Mouse (Mus musculus): ENCODE measurements around the gene Olfr68. TPM values are rescaled to one million over a fixed set of nuclear protein-coding genes. Genes with fewer than 3 reads are reported as not detected.
"Not testable (repeated sequence)": the region's sequence is repeated elsewhere in the genome, so short reads cannot be mapped to it uniquely, and the experiment has no call there.

Olfr68 gene
- polyA plus RNA-seq (2015; fragmentation: Nextera tagmentation; extraction: Ambion mirVana) = not detected in 2 replicates

- H3K4me1 ChIP-seq = no peaks in the 10 kb centered on the region
- H3K36me3 ChIP-seq = no peaks in the 10 kb centered on the region
- WGBS = 70% methylated on average over 3 of the region's 3 CpGs
- H3K27me3 ChIP-seq (replicated peaks) = no peaks in the 10 kb centered on the region
- H3K9ac ChIP-seq = no peak within 1 kb of the TSS
- H3K9me3 ChIP-seq = no peaks in the 10 kb centered on the region
- ATAC-seq (ENCODE audit: extremely low read depth, insufficient number of reproducible peaks, low FRiP score, low TSS enrichment) = no peak
- no peak within 1 kb of the TSS for H3K4me2 ChIP-seq
- no peak within 1 kb of the TSS for H3K27ac ChIP-seq (replicated peaks)
- no peak within 1 kb of the TSS for H3K4me3 ChIP-seq
Measured at GRCm38 (mm10) chr7:103779598-103779997, at the start of gene Olfr68. TSS of gene Olfr68 (minus strand) at chr7:103779698.

- Histone ChIP-seq H3K4me3 (no peak within 1 kb of the TSS), H3K9ac (no peak within 1 kb of the TSS), H3K9me3 (no peaks in the 10 kb centered on the region), H3K4me1 (no peaks in the 10 kb centered on the region), H3K4me2 (no peak within 1 kb of the TSS), H3K27ac (replicated peaks) (no peak within 1 kb of the TSS), H3K27me3 (replicated peaks) (no peaks in the 10 kb centered on the region), H3K36me3 (no peaks in the 10 kb centered on the region)
- peak; percentile 73 for ATAC-seq (ENCODE audit: extremely low read depth, insufficient number of reproducible peaks, low FRiP score, low TSS enrichment)
- 79% methylated on average over 4 of the region's 4 CpGs for WGBS
Measured at GRCm38 (mm10) chr7:103827808-103828207, 48.3 kb upstream of the Olfr68 start, which contains the start of gene Hbb-bs. TSS of gene Hbb-bs (minus strand) at chr7:103828096.

- not testable (repeated sequence) for ATAC-seq (ENCODE audit: extremely low read depth, insufficient number of reproducible peaks, low FRiP score, low TSS enrichment); H3K36me3 ChIP-seq; H3K4me1 ChIP-seq; H3K27ac ChIP-seq (replicated peaks); H3K4me2 ChIP-seq; H3K9me3 ChIP-seq; H3K9ac ChIP-seq; H3K4me3 ChIP-seq; H3K27me3 ChIP-seq (replicated peaks)
- WGBS = no CpG with 5 or more reads among the region's 2 CpGs
Measured at GRCm38 (mm10) chr7:103827139-103827538, 47.6 kb upstream of the Olfr68 start.

- WGBS = 59% methylated on average over 3 of the region's 3 CpGs
- Histone ChIP-seq H3K9me3 (no peaks in the 10 kb centered on the region), H3K4me2 (no peak overlapping the region; the same call in 1 of the 2 replicates), H3K27me3 (replicated peaks) (no peaks in the 10 kb centered on the region), H3K4me3 (no peak overlapping the region), H3K27ac (replicated peaks) (no peak overlapping the region), H3K4me1 (no peaks in the 10 kb centered on the region), H3K36me3 (no peaks in the 10 kb centered on the region), H3K9ac (no peak overlapping the region)
- ATAC-seq (ENCODE audit: extremely low read depth, insufficient number of reproducible peaks, low FRiP score, low TSS enrichment) = no peak
Measured at GRCm38 (mm10) chr7:103826255-103826887, 46.9 kb upstream of the Olfr68 start.

- 80% methylated on average over 3 of the region's 3 CpGs for WGBS
Measured at GRCm38 (mm10) chr7:103825536-103826254, 46.2 kb upstream of the Olfr68 start.

DNA sequence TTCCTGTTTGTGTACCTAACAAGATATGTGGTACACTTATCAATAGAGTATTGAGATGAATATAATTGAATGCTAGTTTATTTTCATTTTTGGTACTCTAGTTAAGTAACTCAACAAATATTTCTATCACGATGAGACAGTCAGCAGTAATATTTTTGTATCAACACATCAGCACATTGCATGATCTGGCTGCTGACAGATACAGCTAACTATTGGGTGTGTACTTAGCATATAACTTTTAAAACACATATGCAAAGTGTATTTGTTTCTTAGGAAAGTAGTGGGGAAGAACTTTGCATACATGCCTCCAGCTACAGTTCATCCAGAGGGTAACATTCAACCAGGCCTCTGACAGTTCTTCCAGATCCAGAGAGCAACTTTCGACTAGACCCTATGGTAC is 45.1 kb upstream of the Olfr68 start:
- H3K9ac ChIP-seq = no peak overlapping the region
- no peaks in the 10 kb centered on the region for H3K4me1 ChIP-seq
- H3K36me3 ChIP-seq = no peaks in the 10 kb centered on the region
- no peaks in the 10 kb centered on the region for H3K9me3 ChIP-seq
- no peak for ATAC-seq (ENCODE audit: extremely low read depth, insufficient number of reproducible peaks, low FRiP score, low TSS enrichment)
- H3K27me3 ChIP-seq (replicated peaks) = no peaks in the 10 kb centered on the region
- no peak overlapping the region for H3K4me3 ChIP-seq
- WGBS = 75% methylated on average over 2 of the region's 2 CpGs
- no peak overlapping the region for H3K4me2 ChIP-seq
- H3K27ac ChIP-seq (replicated peaks) = no peak overlapping the region

More at GRCm38 (mm10) chr7:103825536-103826254, 46.2 kb upstream of the Olfr68 start:
- H3K36me3 ChIP-seq = no peaks in the 10 kb centered on the region
- H3K4me1 ChIP-seq = no peaks in the 10 kb centered on the region
- no peaks in the 10 kb centered on the region for H3K9me3 ChIP-seq
- no peak overlapping the region for H3K9ac ChIP-seq
- H3K27ac ChIP-seq (replicated peaks) = no peak overlapping the region
- ATAC-seq (ENCODE audit: extremely low read depth, insufficient number of reproducible peaks, low FRiP score, low TSS enrichment) = no peak
- no peaks in the 10 kb centered on the region for H3K27me3 ChIP-seq (replicated peaks)
- no peak overlapping the region for H3K4me2 ChIP-seq
- H3K4me3 ChIP-seq = no peak overlapping the region

DNA sequence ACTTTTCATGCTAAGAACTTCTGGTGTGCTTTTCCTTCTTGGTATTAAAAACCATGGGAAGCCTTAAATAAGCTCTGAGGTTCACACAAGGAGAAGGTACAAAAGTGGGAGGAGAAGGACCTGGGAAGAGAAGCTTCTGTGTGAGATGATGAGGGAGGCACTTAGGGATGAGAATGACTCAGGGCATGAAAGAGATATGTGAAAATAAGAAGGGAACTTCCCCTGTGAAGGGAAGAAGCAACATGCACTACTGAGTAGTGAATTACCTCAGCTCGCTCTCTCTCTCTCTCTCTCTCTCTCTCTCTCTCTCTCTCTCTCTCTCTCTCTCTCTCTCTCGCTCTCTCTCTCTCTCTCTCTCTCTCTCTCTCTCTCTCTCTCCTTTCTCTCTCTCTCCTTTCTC is 35.6 kb upstream of the Olfr68 start:
- not testable (repeated sequence) for H3K4me2 ChIP-seq; H3K4me3 ChIP-seq; H3K27ac ChIP-seq (replicated peaks); H3K4me1 ChIP-seq; ATAC-seq (ENCODE audit: extremely low read depth, insufficient number of reproducible peaks, low FRiP score, low TSS enrichment); H3K9ac ChIP-seq; H3K27me3 ChIP-seq (replicated peaks); H3K9me3 ChIP-seq; H3K36me3 ChIP-seq
- WGBS = 30% methylated on average over 1 of the region's 2 CpGs

GRCm38 (mm10) chr7:103813766-103814165 is 34.3 kb upstream of the Olfr68 start, which contains the start of gene Hbb-bt:
TSS of gene Hbb-bt (minus strand) at chr7:103813996.
- peak within 1 kb of the TSS; percentile 27; the same call in 1 of the 2 replicates for H3K4me2 ChIP-seq
- 79% methylated on average over 3 of the region's 3 CpGs for WGBS
- H3K27me3 ChIP-seq (replicated peaks) = no peaks in the 10 kb centered on the region
- peak; percentile 78 for ATAC-seq (ENCODE audit: extremely low read depth, insufficient number of reproducible peaks, low FRiP score, low TSS enrichment)
- H3K4me1 ChIP-seq = peaks cover 9% of the 10 kb centered on the region
- H3K36me3 ChIP-seq = no peaks in the 10 kb centered on the region
- no peak within 1 kb of the TSS for H3K4me3 ChIP-seq
- no peak within 1 kb of the TSS; the same call in 1 of the 2 replicates for H3K27ac ChIP-seq (replicated peaks)
- no peaks in the 10 kb centered on the region for H3K9me3 ChIP-seq
- no peak within 1 kb of the TSS for H3K9ac ChIP-seq

GRCm38 (mm10) chr7:103813152-103813551 is 33.7 kb upstream of the Olfr68 start:
- not testable (repeated sequence) for H3K27ac ChIP-seq (replicated peaks); H3K9me3 ChIP-seq; H3K4me1 ChIP-seq; H3K36me3 ChIP-seq; ATAC-seq (ENCODE audit: extremely low read depth, insufficient number of reproducible peaks, low FRiP score, low TSS enrichment); H3K9ac ChIP-seq; H3K27me3 ChIP-seq (replicated peaks); H3K4me2 ChIP-seq; H3K4me3 ChIP-seq
- WGBS = no CpG with 5 or more reads among the region's 3 CpGs

GRCm38 (mm10) chr7:103812174-103812573 is 32.7 kb upstream of the Olfr68 start:
- peak overlapping the region; percentile 16; the same call in 1 of the 2 replicates for H3K4me2 ChIP-seq
- WGBS = 44% methylated on average over 1 of the region's 1 CpGs
- ATAC-seq (ENCODE audit: extremely low read depth, insufficient number of reproducible peaks, low FRiP score, low TSS enrichment) = no peak
- H3K9me3 ChIP-seq = no peaks in the 10 kb centered on the region
- no peaks in the 10 kb centered on the region for H3K27me3 ChIP-seq (replicated peaks)
- no peak overlapping the region for H3K9ac ChIP-seq
- H3K4me3 ChIP-seq = peak overlapping the region; percentile 18; the same call in 1 of the 2 replicates
- no peak overlapping the region for H3K27ac ChIP-seq (replicated peaks)
- peaks cover 9% of the 10 kb centered on the region for H3K4me1 ChIP-seq
- no peaks in the 10 kb centered on the region for H3K36me3 ChIP-seq

- no peaks in the 10 kb centered on the region for H3K27me3 ChIP-seq (replicated peaks)
- WGBS = 43% methylated on average over 1 of the region's 1 CpGs
- peak overlapping the region; percentile 16; the same call in 1 of the 2 replicates for H3K4me3 ChIP-seq
- no peaks in the 10 kb centered on the region for H3K9me3 ChIP-seq
- peaks cover 9% of the 10 kb centered on the region for H3K4me1 ChIP-seq
- peak overlapping the region; percentile 54 for H3K27ac ChIP-seq (replicated peaks)
- no peaks in the 10 kb centered on the region for H3K36me3 ChIP-seq
- H3K4me2 ChIP-seq = peak overlapping the region; percentile 28
- H3K9ac ChIP-seq = no peak overlapping the region
- no peak for ATAC-seq (ENCODE audit: extremely low read depth, insufficient number of reproducible peaks, low FRiP score, low TSS enrichment)
Measured at GRCm38 (mm10) chr7:103811223-103811845, 31.8 kb upstream of the Olfr68 start.
